Mouse (Mus musculus): ENCODE measurements around the gene Usp22. TPM values are rescaled to one million over a fixed set of nuclear protein-coding genes. Genes with fewer than 3 reads are reported as not detected.
A peak's percentile ranks its signal among the peaks of the same experiment; 100 is the strongest.

Gene Usp22
- polyA plus RNA-seq, 1 experiment from 2014 or later, result 91.7 TPM

DNA sequence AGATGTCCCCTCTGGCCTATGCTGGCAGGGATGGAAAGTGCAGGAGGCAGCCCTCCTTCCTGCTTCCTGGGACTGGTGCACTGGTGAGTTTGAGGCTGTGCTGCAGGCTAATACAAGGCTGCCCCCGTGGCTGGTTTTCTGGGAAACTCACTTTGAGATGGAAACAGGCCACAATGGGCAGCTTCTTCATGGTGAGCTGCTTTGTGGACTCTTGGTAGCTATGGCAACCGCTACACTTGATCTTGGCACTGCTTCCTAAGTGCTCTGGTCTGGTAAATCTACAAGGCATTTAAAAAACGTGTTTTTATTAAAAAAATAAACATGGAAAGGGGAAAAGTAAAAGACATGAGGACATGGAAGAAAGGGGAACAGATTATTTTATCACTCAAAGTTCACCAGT is 16.7 kb downstream of the Usp22 start:
- Histone ChIP-seq H3K9me3 (replicated peaks; ENCODE audit: control insufficient read depth, low read length) (no peaks in the 10 kb centered on the region), H3K4me2 (ENCODE audit: low read depth, low read length) (no peak overlapping the region), H3K27me3 (ENCODE audit: control insufficient read depth, insufficient read depth, low read length) (no peaks in the 10 kb centered on the region), H3K36me3 (ENCODE audit: control insufficient read depth, insufficient read depth, low read length) (peaks cover 40% of the 10 kb centered on the region), H3K27ac (ENCODE audit: low read length) (no peak overlapping the region), H3K4me1 (ENCODE audit: control insufficient read depth, insufficient read depth, low read length) (no peaks in the 10 kb centered on the region), H3K4me3 (replicated peaks; ENCODE audit: low read length) (no peak overlapping the region), H3K9ac (ENCODE audit: low read length) (no peak overlapping the region)
- WGBS, result 67% methylated on average over 3 of the region's 3 CpGs
- ATAC-seq (ENCODE audit: insufficient read depth, low FRiP score), result no peak

DNA sequence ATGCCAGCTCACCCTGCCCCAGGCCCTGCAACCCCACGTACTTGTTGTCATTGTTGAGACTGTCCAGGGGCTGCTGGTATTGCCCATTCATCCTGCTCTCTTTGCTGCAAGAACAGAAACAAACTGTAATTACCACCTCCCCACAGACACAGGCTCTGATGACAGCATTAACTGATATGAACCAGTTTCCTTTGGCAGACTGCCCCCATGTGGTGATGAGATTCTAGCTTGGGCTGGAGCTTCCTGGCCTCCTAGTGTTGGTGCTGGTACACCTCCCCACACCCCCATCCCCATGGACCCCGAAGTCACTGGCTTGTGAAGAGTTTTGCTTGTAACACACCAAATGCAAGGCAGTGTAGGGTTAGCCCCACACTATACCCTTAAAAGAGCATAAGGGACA is 19.1 kb downstream of the Usp22 start:
- H3K27ac ChIP-seq (ENCODE audit: low read length), result no peak overlapping the region
- no peak for ATAC-seq (ENCODE audit: insufficient read depth, low FRiP score)
- H3K27me3 ChIP-seq (ENCODE audit: control insufficient read depth, insufficient read depth, low read length), result no peaks in the 10 kb centered on the region
- H3K36me3 ChIP-seq (ENCODE audit: control insufficient read depth, insufficient read depth, low read length), result peaks cover 33% of the 10 kb centered on the region
- no peak overlapping the region for H3K9ac ChIP-seq (ENCODE audit: low read length)
- no peaks in the 10 kb centered on the region for H3K9me3 ChIP-seq (replicated peaks; ENCODE audit: control insufficient read depth, low read length)
- H3K4me1 ChIP-seq (ENCODE audit: control insufficient read depth, insufficient read depth, low read length), result no peaks in the 10 kb centered on the region
- no peak overlapping the region for H3K4me3 ChIP-seq (replicated peaks; ENCODE audit: low read length)
- H3K4me2 ChIP-seq (ENCODE audit: low read depth, low read length), result no peak overlapping the region
- 84% methylated on average over 2 of the region's 2 CpGs for WGBS

DNA sequence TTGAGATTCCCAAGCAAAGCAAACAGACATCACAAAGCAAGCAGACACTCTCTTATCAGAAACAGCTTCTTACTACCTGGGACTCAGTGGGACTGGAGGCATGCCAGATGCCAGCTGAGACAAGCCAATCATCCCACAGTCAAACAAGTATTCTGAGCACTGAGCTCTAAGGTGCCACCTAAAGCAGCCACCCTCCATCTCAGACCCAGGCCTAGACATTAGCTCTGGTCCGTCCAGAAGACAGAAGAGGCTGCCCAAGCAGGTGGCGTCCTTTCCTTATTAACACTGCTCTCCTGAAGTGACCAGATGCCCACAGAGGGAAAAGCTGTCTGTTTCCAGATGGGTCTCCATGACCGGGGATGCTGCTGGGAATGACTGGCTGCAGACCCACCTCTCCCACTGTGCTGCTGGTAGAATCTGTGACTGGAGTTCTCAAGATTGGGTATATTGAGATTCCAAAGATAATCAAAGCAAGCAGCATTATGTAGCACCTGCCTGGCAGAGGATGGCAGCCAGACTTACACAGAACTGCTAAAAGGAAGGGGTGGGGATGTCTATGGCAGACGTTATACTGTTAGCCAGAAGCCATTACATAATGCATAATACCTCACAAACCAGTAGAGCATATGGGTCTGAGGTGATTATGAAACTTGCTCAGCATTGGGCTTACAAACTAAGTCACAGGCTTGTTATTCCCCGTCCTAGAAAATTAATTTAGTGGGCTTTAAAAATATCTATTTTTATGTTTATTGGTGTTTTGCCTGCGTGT is 24.4 kb downstream of the Usp22 start:
- Histone ChIP-seq H3K36me3 (ENCODE audit: control insufficient read depth, insufficient read depth, low read length) (peaks cover 10% of the 10 kb centered on the region; the same call in 1 of the 2 replicates), H3K4me3 (replicated peaks; ENCODE audit: low read length) (no peak overlapping the region), H3K4me1 (ENCODE audit: control insufficient read depth, insufficient read depth, low read length) (peaks cover 4% of the 10 kb centered on the region; the same call in 1 of the 2 replicates), H3K4me2 (ENCODE audit: low read depth, low read length) (no peak overlapping the region), H3K9me3 (replicated peaks; ENCODE audit: control insufficient read depth, low read length) (no peaks in the 10 kb centered on the region), H3K9ac (ENCODE audit: low read length) (no peak overlapping the region), H3K27me3 (ENCODE audit: control insufficient read depth, insufficient read depth, low read length) (no peaks in the 10 kb centered on the region), H3K27ac (ENCODE audit: low read length) (no peak overlapping the region)
- 74% methylated on average over 6 of the region's 6 CpGs for WGBS
- ATAC-seq (ENCODE audit: insufficient read depth, low FRiP score), result no peak

DNA sequence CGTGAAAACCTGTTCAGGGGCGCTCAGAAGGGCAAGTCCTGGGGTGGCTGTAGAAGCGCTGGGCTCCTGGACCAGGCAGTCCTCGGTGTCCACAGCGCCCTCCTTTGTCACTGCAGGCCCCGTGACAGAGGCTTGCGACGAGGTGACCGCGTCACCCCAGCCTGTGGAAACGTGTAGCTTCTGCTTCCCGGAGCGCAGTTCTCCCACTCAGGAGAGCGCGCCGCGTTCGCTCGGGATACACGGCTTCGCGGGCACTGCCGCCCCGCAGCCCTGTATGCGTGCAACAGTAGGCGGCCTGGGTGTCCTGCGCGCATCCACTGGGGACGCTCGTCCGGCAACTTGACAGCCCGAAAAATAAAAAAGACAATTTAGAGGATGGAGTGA is 27.6 kb downstream of the Usp22 start:
- Histone ChIP-seq H3K4me2 (ENCODE audit: low read depth, low read length) (peak overlapping the region; percentile 63), H3K9ac (ENCODE audit: low read length) (peak overlapping the region; percentile 68), H3K4me1 (ENCODE audit: control insufficient read depth, insufficient read depth, low read length) (peaks cover 4% of the 10 kb centered on the region; the same call in 1 of the 2 replicates), H3K4me3 (replicated peaks; ENCODE audit: low read length) (peak overlapping the region; percentile 42), H3K9me3 (replicated peaks; ENCODE audit: control insufficient read depth, low read length) (no peaks in the 10 kb centered on the region), H3K36me3 (ENCODE audit: control insufficient read depth, insufficient read depth, low read length) (no peaks in the 10 kb centered on the region), H3K27me3 (ENCODE audit: control insufficient read depth, insufficient read depth, low read length) (no peaks in the 10 kb centered on the region), H3K27ac (ENCODE audit: low read length) (no peak overlapping the region)
- ATAC-seq (ENCODE audit: insufficient read depth, low FRiP score), result no peak
- 7% methylated on average over 32 of the region's 32 CpGs for WGBS

DNA sequence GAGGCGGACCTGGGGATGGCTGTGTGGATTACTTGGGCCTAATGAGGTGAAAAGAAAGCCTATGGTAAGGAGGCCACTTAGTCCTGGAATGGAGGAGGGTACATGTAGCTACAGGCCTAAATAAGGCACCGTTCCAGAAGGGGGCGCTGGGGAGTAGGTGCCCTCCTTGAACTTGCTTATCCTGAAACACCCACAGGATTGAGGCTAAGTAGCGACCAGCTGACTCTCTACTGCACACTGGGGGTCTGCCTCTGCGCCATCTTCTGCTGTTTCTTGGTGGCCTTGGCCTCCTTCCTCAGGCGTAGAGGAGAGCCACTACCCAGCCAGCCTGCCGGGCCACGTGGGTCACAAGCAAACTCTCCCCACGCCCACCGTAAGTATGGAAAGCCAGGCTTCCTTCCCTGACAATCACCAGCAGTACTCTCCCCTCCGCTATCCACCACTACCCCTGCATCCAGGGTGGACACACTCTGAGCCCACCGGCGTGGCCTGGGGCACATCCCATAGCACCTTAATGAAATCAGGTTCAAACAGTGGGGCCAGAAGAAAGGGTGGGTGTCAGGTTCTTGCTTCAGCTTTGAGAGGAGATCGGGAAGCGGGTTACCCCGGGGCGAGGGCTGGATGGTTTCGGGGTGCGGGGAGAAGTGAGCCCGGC is 28.1 kb downstream of the Usp22 start:
- no peaks in the 10 kb centered on the region for H3K36me3 ChIP-seq (ENCODE audit: control insufficient read depth, insufficient read depth, low read length)
- H3K9ac ChIP-seq (ENCODE audit: low read length), result peak overlapping the region; percentile 68
- peak overlapping the region; percentile 42 for H3K4me3 ChIP-seq (replicated peaks; ENCODE audit: low read length)
- no peak overlapping the region for H3K27ac ChIP-seq (ENCODE audit: low read length)
- no peaks in the 10 kb centered on the region for H3K27me3 ChIP-seq (ENCODE audit: control insufficient read depth, insufficient read depth, low read length)
- 25% methylated on average over 20 of the region's 20 CpGs for WGBS
- H3K4me2 ChIP-seq (ENCODE audit: low read depth, low read length), result peak overlapping the region; percentile 63
- H3K4me1 ChIP-seq (ENCODE audit: control insufficient read depth, insufficient read depth, low read length), result peaks cover 4% of the 10 kb centered on the region; the same call in 1 of the 2 replicates
- H3K9me3 ChIP-seq (replicated peaks; ENCODE audit: control insufficient read depth, low read length), result no peaks in the 10 kb centered on the region
- ATAC-seq (ENCODE audit: insufficient read depth, low FRiP score), result no peak; the same call in 1 of the 2 replicates

DNA sequence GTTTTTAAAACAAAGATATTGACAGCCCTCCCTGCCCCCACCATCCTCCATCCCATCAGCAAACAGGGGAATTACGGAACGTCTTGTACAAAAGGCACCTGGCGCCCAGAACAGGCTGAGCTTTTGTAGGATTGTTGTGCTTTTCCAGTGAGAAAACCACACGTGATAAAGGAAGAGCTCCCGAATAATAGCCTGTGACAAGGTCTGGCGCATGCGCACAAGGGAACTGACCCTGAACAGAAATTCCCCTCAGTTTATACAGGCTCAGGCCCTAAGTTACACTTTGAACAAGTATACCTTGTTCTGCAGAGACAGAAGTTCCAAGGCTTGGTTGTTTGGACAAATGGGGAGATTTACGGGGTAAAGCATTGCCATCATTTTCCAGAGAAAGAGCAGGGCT is 29.3 kb downstream of the Usp22 start:
- no peaks in the 10 kb centered on the region for H3K27me3 ChIP-seq (ENCODE audit: control insufficient read depth, insufficient read depth, low read length)
- no peak overlapping the region for H3K4me3 ChIP-seq (replicated peaks; ENCODE audit: low read length)
- 48% methylated on average over 8 of the region's 8 CpGs for WGBS
- no peak overlapping the region for H3K9ac ChIP-seq (ENCODE audit: low read length)
- H3K9me3 ChIP-seq (replicated peaks; ENCODE audit: control insufficient read depth, low read length), result no peaks in the 10 kb centered on the region
- no peak overlapping the region for H3K27ac ChIP-seq (ENCODE audit: low read length)
- peaks cover 4% of the 10 kb centered on the region; the same call in 1 of the 2 replicates for H3K4me1 ChIP-seq (ENCODE audit: control insufficient read depth, insufficient read depth, low read length)
- H3K4me2 ChIP-seq (ENCODE audit: low read depth, low read length), result no peak overlapping the region
- no peak for ATAC-seq (ENCODE audit: insufficient read depth, low FRiP score)
- H3K36me3 ChIP-seq (ENCODE audit: control insufficient read depth, insufficient read depth, low read length), result no peaks in the 10 kb centered on the region

DNA sequence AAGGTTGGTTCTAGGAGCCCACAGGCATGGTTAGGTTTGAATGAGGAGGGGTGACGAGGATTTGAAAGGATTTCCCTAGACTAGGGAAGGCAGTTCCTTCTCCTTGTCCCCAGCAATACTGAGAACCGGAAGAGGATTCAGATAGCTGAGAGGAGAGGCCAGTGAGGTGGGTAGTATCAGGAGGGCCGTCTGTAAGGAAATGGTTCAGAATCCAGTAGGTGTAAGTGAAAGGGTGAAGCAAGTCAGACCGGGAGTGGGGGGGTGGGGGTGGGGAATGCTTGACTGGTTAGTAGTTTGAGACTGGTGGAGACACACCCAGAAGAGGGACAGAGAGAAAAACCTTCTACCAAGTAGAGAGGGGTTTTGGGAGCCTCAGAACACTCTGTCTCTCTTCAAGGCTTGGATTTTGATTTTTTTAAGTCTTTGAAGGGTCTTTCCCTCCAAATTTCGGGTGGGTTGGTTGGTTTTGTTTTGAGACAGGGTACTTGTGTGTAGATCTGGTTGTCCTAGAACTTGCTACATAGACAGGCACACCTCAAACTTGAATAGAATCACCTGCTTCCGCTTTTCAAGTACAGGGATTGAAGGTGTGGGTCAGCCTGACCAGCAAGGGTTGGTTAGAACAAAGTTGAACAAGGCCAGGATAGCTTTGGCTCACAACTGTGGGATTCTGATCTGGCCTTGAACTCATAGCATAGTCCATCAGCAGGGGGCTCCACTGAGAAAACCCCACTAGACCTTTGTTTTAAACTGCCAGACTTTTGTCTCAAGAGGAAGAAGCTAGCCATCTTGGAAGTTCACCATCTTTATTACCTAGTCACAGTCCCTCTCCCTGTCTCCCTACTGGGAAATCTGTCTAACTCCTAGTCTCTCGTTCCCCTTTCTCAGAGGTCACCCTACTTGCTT is 31.0 kb downstream of the Usp22 start:
- Histone ChIP-seq H3K4me1 (ENCODE audit: control insufficient read depth, insufficient read depth, low read length) (peaks cover 4% of the 10 kb centered on the region; the same call in 1 of the 2 replicates), H3K27ac (ENCODE audit: low read length) (no peak overlapping the region), H3K36me3 (ENCODE audit: control insufficient read depth, insufficient read depth, low read length) (no peaks in the 10 kb centered on the region), H3K9ac (ENCODE audit: low read length) (no peak overlapping the region), H3K27me3 (ENCODE audit: control insufficient read depth, insufficient read depth, low read length) (no peaks in the 10 kb centered on the region), H3K4me3 (replicated peaks; ENCODE audit: low read length) (no peak overlapping the region), H3K9me3 (replicated peaks; ENCODE audit: control insufficient read depth, low read length) (no peaks in the 10 kb centered on the region), H3K4me2 (ENCODE audit: low read depth, low read length) (no peak overlapping the region)
- ATAC-seq (ENCODE audit: insufficient read depth, low FRiP score), result no peak
- 72% methylated on average over 7 of the region's 7 CpGs for WGBS

DNA sequence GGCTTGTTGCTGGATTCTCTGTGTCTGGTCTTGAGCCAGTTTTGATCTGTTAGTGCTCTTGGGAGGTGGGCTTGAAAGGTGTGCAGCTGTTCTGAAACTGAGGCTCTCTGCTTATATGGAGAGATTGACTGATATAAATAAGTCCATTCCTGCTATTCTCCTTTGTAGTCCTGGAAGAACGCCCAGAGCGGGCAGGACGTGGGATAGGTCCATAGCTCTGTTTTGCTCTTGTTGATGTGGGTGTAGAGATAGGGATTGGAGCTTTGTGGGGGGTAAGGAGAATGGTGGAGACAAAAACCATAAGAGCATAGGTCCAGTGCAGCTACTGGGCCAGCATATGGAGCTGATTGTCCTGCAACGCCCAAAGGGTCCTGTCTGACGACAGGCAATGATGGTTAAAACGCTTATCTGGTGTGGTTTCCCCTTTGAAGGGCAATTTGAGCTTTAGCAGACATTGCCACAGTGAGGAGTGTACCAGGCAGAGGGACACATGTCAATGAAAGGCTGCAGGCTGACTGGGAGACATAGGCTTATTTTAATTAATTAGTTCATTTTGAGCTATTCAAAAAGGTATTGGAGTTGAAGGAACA is 31.8 kb downstream of the Usp22 start:
- Histone ChIP-seq H3K4me2 (ENCODE audit: low read depth, low read length) (no peak overlapping the region), H3K9ac (ENCODE audit: low read length) (no peak overlapping the region), H3K36me3 (ENCODE audit: control insufficient read depth, insufficient read depth, low read length) (no peaks in the 10 kb centered on the region), H3K4me3 (replicated peaks; ENCODE audit: low read length) (no peak overlapping the region), H3K9me3 (replicated peaks; ENCODE audit: control insufficient read depth, low read length) (no peaks in the 10 kb centered on the region), H3K4me1 (ENCODE audit: control insufficient read depth, insufficient read depth, low read length) (peaks cover 4% of the 10 kb centered on the region; the same call in 1 of the 2 replicates), H3K27ac (ENCODE audit: low read length) (no peak overlapping the region), H3K27me3 (ENCODE audit: control insufficient read depth, insufficient read depth, low read length) (no peaks in the 10 kb centered on the region)
- WGBS, result 67% methylated on average over 6 of the region's 6 CpGs
- no peak for ATAC-seq (ENCODE audit: insufficient read depth, low FRiP score)

Measured in stomach, embryonic 16.5 days (tissue).